Comparison of ENCODE assay signal across 8 mouse cellular contexts in the genomic region with DNA sequence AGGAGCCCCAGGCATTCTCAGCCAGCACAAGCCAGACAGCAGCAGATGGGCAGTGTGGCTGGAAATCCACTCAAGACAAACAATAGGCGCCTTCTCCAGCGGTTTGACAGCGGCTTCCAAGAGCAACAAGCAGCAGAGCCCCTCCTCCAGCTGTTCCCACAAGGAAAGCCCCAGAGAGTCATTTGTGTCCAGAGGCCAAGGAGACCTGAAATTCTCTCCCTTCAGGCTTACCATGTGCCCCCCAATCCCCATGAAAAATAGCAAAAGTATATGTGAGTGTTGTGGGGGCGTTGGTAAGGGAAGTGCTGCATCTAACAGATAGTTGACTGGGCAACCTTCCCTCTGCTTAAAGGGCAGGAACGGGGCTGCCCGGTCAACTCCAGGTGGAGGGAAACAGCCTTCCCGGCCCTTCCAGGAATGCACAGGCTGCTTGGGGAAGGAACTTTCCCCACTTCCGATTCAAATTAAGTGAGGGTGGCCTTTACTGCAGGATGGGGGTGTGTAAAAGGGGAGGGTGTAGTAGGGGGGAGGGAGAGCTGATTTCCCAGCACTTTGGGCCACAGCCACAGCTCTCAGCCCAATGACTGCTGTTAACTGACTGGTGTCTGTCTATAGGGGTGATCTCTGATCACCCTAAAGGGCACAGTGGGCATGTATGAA. TPM values are rescaled to one million over a fixed set of nuclear protein-coding genes. Genes with fewer than 3 reads are reported as not detected.
DNase-seq lines count a peak whose midpoint lies in the region; ATAC-seq lines count a peak whose summit lies in the region.

No protein-coding gene starts in this region.

- peak; percentile 54 for DNase-seq in gastrocnemius, adult 18-20 months (ENCODE audit: low spot score)
- DNase-seq in gastrocnemius, postnatal 10 days: no peak
- peak; percentile 66 for DNase-seq in midbrain, embryonic 14.5 days
- DNase-seq in left cerebral cortex, adult 18-20 months (ENCODE audit: low spot score in 2 of 2): no peak
- DNase-seq in liver, embryonic 11.5 days (ENCODE audit: low spot score): no peak

- peaks cover 40% of the 10 kb centered on the region for H3K4me1 ChIP-seq in forebrain, embryonic 16.5 days (replicated peaks; ENCODE audit: control insufficient read depth, insufficient read depth, low read length)
- peaks cover 47% of the 10 kb centered on the region for H3K4me1 ChIP-seq in hindbrain, embryonic 12.5 days
- H3K4me1 ChIP-seq in midbrain, embryonic 14.5 days (ENCODE audit: control insufficient read depth, insufficient read depth, low read length): peaks cover 47% of the 10 kb centered on the region
- no peaks in the 10 kb centered on the region; the same call in 1 of the 2 replicates for H3K4me1 ChIP-seq in liver, embryonic 11.5 days (replicated peaks; ENCODE audit: control insufficient read depth, insufficient read depth, low read length)

- ATAC-seq in forebrain, embryonic 16.5 days: peak; percentile 18; the same call in 1 of the 2 replicates
- ATAC-seq in hindbrain, embryonic 12.5 days (ENCODE audit: low FRiP score): peak; percentile 15; the same call in 1 of the 2 replicates
- ATAC-seq in midbrain, embryonic 14.5 days (ENCODE audit: low FRiP score, low TSS enrichment): no peak; the same call in 1 of the 2 replicates
- no peak for ATAC-seq in liver, embryonic 11.5 days (replicated peaks; ENCODE audit: low FRiP score)
- no peak for ATAC-seq in erythroid progenitor cell, adult 5-6 weeks (replicated peaks; ENCODE audit: low FRiP score, poor library complexity, severe bottlenecking)

- no peaks in the 10 kb centered on the region for H3K9me3 ChIP-seq in forebrain, embryonic 16.5 days (ENCODE audit: control insufficient read depth, low read length)
- H3K9me3 ChIP-seq in hindbrain, embryonic 12.5 days (replicated peaks): no peaks in the 10 kb centered on the region
- H3K9me3 ChIP-seq in midbrain, embryonic 14.5 days (ENCODE audit: control insufficient read depth, low read length): no peaks in the 10 kb centered on the region
- no peaks in the 10 kb centered on the region for H3K9me3 ChIP-seq in liver, embryonic 11.5 days (ENCODE audit: control insufficient read depth, low read length)

- H3K27ac ChIP-seq in forebrain, embryonic 16.5 days (ENCODE audit: low read length): peak overlapping the region; percentile 54
- peak overlapping the region; percentile 75 for H3K27ac ChIP-seq in hindbrain, embryonic 12.5 days
- peak overlapping the region; percentile 79 for H3K27ac ChIP-seq in midbrain, embryonic 14.5 days (replicated peaks; ENCODE audit: low read depth, low read length)
- no peak overlapping the region for H3K27ac ChIP-seq in liver, embryonic 11.5 days (ENCODE audit: low read depth, low read length)

- whole genome bisulfite sequencing in forebrain, embryonic 16.5 days: 7% methylated on average over 8 of the region's 8 CpGs
- 8% methylated on average over 8 of the region's 8 CpGs for WGBS in hindbrain, embryonic 12.5 days
- 5% methylated on average over 8 of the region's 8 CpGs for WGBS in midbrain, embryonic 14.5 days
- 14% methylated on average over 8 of the region's 8 CpGs for WGBS in liver, embryonic 11.5 days

- H3K27me3 ChIP-seq in forebrain, embryonic 16.5 days (replicated peaks; ENCODE audit: control insufficient read depth, insufficient read depth, low read length): no peaks in the 10 kb centered on the region
- H3K27me3 ChIP-seq in hindbrain, embryonic 12.5 days: peaks cover 8% of the 10 kb centered on the region; the same call in 1 of the 2 replicates
- no peaks in the 10 kb centered on the region for H3K27me3 ChIP-seq in midbrain, embryonic 14.5 days (ENCODE audit: control insufficient read depth, insufficient read depth, low read length)
- peaks cover 29% of the 10 kb centered on the region for H3K27me3 ChIP-seq in liver, embryonic 11.5 days (replicated peaks; ENCODE audit: control insufficient read depth, insufficient read depth, low read length)

- peak overlapping the region; percentile 87; the same call in 1 of the 2 replicates for H3K9ac ChIP-seq in forebrain, embryonic 16.5 days (replicated peaks; ENCODE audit: low read depth, low read length)
- H3K9ac ChIP-seq in hindbrain, embryonic 12.5 days: peak overlapping the region; percentile 53
- H3K9ac ChIP-seq in midbrain, embryonic 14.5 days (replicated peaks; ENCODE audit: low read length): peak overlapping the region; percentile 83; the same call in 1 of the 2 replicates
- no peak overlapping the region for H3K9ac ChIP-seq in liver, embryonic 11.5 days (ENCODE audit: low read depth, low read length)

- no peak overlapping the region; the same call in 1 of the 2 replicates for H3K4me3 ChIP-seq in forebrain, embryonic 16.5 days (replicated peaks; ENCODE audit: low read length)
- H3K4me3 ChIP-seq in hindbrain, embryonic 12.5 days: no peak overlapping the region; the same call in 1 of the 2 replicates
- peak overlapping the region; percentile 87; the same call in 1 of the 2 replicates for H3K4me3 ChIP-seq in midbrain, embryonic 14.5 days (replicated peaks; ENCODE audit: low read depth, low read length)
- H3K4me3 ChIP-seq in liver, embryonic 11.5 days (ENCODE audit: low read depth, low read length): no peak overlapping the region

- no peaks in the 10 kb centered on the region for H3K36me3 ChIP-seq in forebrain, embryonic 16.5 days (ENCODE audit: control insufficient read depth, insufficient read depth)
- H3K36me3 ChIP-seq in hindbrain, embryonic 12.5 days: no peaks in the 10 kb centered on the region
- no peaks in the 10 kb centered on the region for H3K36me3 ChIP-seq in midbrain, embryonic 14.5 days (ENCODE audit: control insufficient read depth, insufficient read depth, low read length)
- H3K36me3 ChIP-seq in liver, embryonic 11.5 days (ENCODE audit: control insufficient read depth, insufficient read depth, low read length): no peaks in the 10 kb centered on the region

- H3K4me2 ChIP-seq in forebrain, embryonic 16.5 days (ENCODE audit: low read length): peak overlapping the region; percentile 74
- H3K4me2 ChIP-seq in hindbrain, embryonic 12.5 days (replicated peaks): peak overlapping the region; percentile 79
- H3K4me2 ChIP-seq in midbrain, embryonic 14.5 days (ENCODE audit: low read length): peak overlapping the region; percentile 81
- no peak overlapping the region for H3K4me2 ChIP-seq in liver, embryonic 11.5 days

RNA-seq across cellular contexts. Expression of gene Pde9a, which starts 0.9 kb away (rescaled TPM):
- 1 to 10 TPM in 1 of 2 experiments, under 1 TPM in 1; 1.00 to 1.6 TPM for total RNA-seq in gastrocnemius, adult 18-20 months (2021)
- 1 to 10 TPM; 4.7 to 5.8 TPM for total RNA-seq in gastrocnemius, postnatal 10 days (2021)
- polyA plus RNA-seq in forebrain, embryonic 16.5 days (2015; fragmentation: Nextera tagmentation; extraction: Ambion mirVana): 55.6 and 62.2 TPM in 2 replicates
- polyA plus RNA-seq in hindbrain, embryonic 12.5 days (2016; fragmentation: Nextera tagmentation; extraction: Ambion mirVana): 30.4 and 33.3 TPM in 2 replicates
- 34.6 and 36.5 TPM in 2 replicates for polyA plus RNA-seq in midbrain, embryonic 14.5 days (2014; fragmentation: Nextera tagmentation; extraction: Ambion mirVana)
- total RNA-seq in left cerebral cortex, adult 18-20 months (2021): 10 to 100 TPM; 21.2 to 22.4 TPM
- polyA plus RNA-seq in liver, embryonic 11.5 days (2014; fragmentation: Nextera tagmentation; extraction: Ambion mirVana): 10.4 and 11.5 TPM in 2 replicates
- total RNA-seq in erythroid progenitor cell, adult 5-6 weeks (2015; ENCODE audit: low replicate concordance): not detected in 2 replicates
- total RNA-seq in erythroid progenitor cell, adult 5-6 weeks (2017; ENCODE audit: low replicate concordance): not detected in 2 replicates

Comparison
In these comparisons a context has a peak if more than half of its experiments do, and no peak if none do; other contexts are left out.
1. DNase-seq: peak in gastrocnemius, adult 18-20 months (single experiment) and midbrain, embryonic 14.5 days (single experiment); none in gastrocnemius, postnatal 10 days (single experiment), left cerebral cortex, adult 18-20 months (0 of 2) and liver, embryonic 11.5 days (single experiment).
2. ATAC-seq: peak in forebrain, embryonic 16.5 days (single experiment) and hindbrain, embryonic 12.5 days (single experiment); none in midbrain, embryonic 14.5 days (single experiment), liver, embryonic 11.5 days (single experiment) and erythroid progenitor cell, adult 5-6 weeks (single experiment).